ENCODE assay signal across 8 mouse cellular contexts in the genomic region with DNA sequence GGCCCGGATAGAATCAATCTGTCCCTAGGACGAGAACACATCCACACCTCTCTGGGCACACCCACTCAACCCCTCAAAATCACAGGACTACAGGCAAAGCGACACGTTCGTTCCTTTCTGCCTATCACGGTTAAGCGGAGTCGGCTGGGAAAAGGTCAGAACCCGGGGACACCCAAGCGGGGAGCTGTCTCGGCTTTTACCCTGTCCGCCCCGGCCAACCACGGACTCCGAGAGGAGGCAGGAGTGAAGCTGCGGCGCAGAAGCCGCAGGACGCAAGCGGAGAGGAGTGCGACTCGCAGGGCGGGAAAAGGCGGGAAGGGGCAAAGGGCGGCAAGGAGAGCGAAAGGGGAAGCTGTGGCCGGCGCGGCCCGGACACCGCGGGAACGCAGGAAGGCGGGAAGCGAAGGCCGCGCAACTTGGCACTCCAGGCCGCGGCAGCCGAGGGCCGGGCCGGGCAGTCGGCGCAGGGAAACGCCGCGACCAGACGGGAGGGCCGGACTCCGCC. TPM values are rescaled to one million over a fixed set of nuclear protein-coding genes. Genes with fewer than 3 reads are reported as not detected.
A peak's percentile ranks its signal among the peaks of the same experiment; 100 is the strongest.
DNase-seq lines count a peak whose midpoint lies in the region; ATAC-seq and TF ChIP-seq lines count a peak whose summit lies in the region.

No protein-coding gene starts in this region.

- H3K9me3 ChIP-seq in erythroblast, embryonic 14.5 days (ENCODE audit: control insufficient read depth, low read length), result no peaks in the 10 kb centered on the region
- no peaks in the 10 kb centered on the region for H3K9me3 ChIP-seq in intestine, postnatal 0 days (ENCODE audit: control insufficient read depth)

- WGBS in kidney, adult 2 months, result under 1% methylated on average over 50 of the region's 50 CpGs
- 0% methylated on average over 40 of the region's 50 CpGs for WGBS in intestine, postnatal 0 days

- TF ChIP-seq CTCF in kidney, adult 2 months (conservative IDR thresholded peaks at IDR 0.05; ENCODE audit: insufficient read depth, insufficient read length, low read depth, low read length), result no peak
- no peak for TF ChIP-seq CTCF in intestine, postnatal 0 days (IDR thresholded peaks at IDR 0.05; ENCODE audit: low read depth)

- H3K36me3 ChIP-seq in kidney, adult 2 months (ENCODE audit: control insufficient read depth, insufficient read depth, low read length), result peaks cover 4% of the 10 kb centered on the region; the same call in 1 of the 2 replicates
- H3K36me3 ChIP-seq in erythroblast, embryonic 14.5 days (ENCODE audit: control insufficient read depth), result peaks cover 20% of the 10 kb centered on the region
- peaks cover 6% of the 10 kb centered on the region; the same call in 1 of the 2 replicates for H3K36me3 ChIP-seq in intestine, postnatal 0 days (ENCODE audit: control insufficient read depth, insufficient read depth)

- no peaks in the 10 kb centered on the region for H3K27me3 ChIP-seq in kidney, adult 2 months (replicated peaks; ENCODE audit: control insufficient read depth, insufficient read depth, low read length)
- H3K27me3 ChIP-seq in erythroblast, embryonic 14.5 days (ENCODE audit: control insufficient read depth), result no peaks in the 10 kb centered on the region
- H3K27me3 ChIP-seq in intestine, postnatal 0 days (replicated peaks; ENCODE audit: control insufficient read depth, insufficient read depth, low read length), result no peaks in the 10 kb centered on the region

- peak overlapping the region; percentile 97 for H3K4me3 ChIP-seq in kidney, adult 2 months (ENCODE audit: insufficient read depth, low read depth, low read length)
- peak overlapping the region; percentile 78 for H3K4me3 ChIP-seq in erythroblast, embryonic 14.5 days (replicated peaks)
- peak overlapping the region; percentile 93 for H3K4me3 ChIP-seq in intestine, postnatal 0 days (ENCODE audit: low read depth, low read length)

- peak overlapping the region; percentile 96 for H3K9ac ChIP-seq in intestine, postnatal 0 days (ENCODE audit: low read depth, low read length)

- peak overlapping the region; percentile 65 for H3K27ac ChIP-seq in kidney, adult 2 months (ENCODE audit: insufficient read depth, low read depth, low read length)
- H3K27ac ChIP-seq in intestine, postnatal 0 days (ENCODE audit: low read depth, low read length), result peak overlapping the region; percentile 99

- peak; percentile 72 for DNase-seq in kidney, adult 2 months
- no peak for DNase-seq in kidney, postnatal 14 days
- DNase-seq in MEL-GATA-1-ER (ENCODE audit: extremely low read depth, low read depth), result peak; percentile 45
- no peak for DNase-seq in layer of hippocampus, adult 9-10 months (ENCODE audit: low spot score)
- no peak for DNase-seq in left cerebral cortex, adult 18-20 months (ENCODE audit: low spot score in 2 of 2)

- peak; percentile 61 for ATAC-seq in intestine, postnatal 0 days
- peak; percentile 47 for ATAC-seq in megakaryocyte progenitor cell, adult 5-6 weeks (replicated peaks; ENCODE audit: poor library complexity)

- peak overlapping the region; percentile 69 for H3K4me2 ChIP-seq in intestine, postnatal 0 days (replicated peaks; ENCODE audit: low read depth)

- peaks cover 21% of the 10 kb centered on the region for H3K4me1 ChIP-seq in kidney, adult 2 months (ENCODE audit: control insufficient read depth, insufficient read depth, low read length)
- H3K4me1 ChIP-seq in erythroblast, embryonic 14.5 days (ENCODE audit: control insufficient read depth), result peaks cover 41% of the 10 kb centered on the region
- peaks cover 9% of the 10 kb centered on the region; the same call in 1 of the 2 replicates for H3K4me1 ChIP-seq in intestine, postnatal 0 days (replicated peaks; ENCODE audit: control insufficient read depth, insufficient read depth, low read length)

- TF ChIP-seq POLR2A in kidney, adult 2 months (IDR thresholded peaks at IDR 0.05; ENCODE audit: low read depth, low read length), result no peak

RNA-seq across cellular contexts. Expression of gene Oser1, which starts 5.6 kb away (rescaled TPM):
- 11.5 and 13.9 TPM in 2 replicates for polyA plus RNA-seq in kidney, adult 2 months (2012; rRNA removed)
- 0.83 and 1.1 TPM in 2 replicates for polyA plus RNA-seq in erythroblast, embryonic 14.5 days (2012)
- polyA plus RNA-seq in intestine, postnatal 0 days (2015; fragmentation: Nextera tagmentation; extraction: Ambion mirVana), result 62.3 and 64.5 TPM in 2 replicates
- 87.4 and 102 TPM in 2 replicates for total RNA-seq in megakaryocyte progenitor cell, adult 5-6 weeks (2015)
- total RNA-seq in megakaryocyte progenitor cell, adult 5-6 weeks (2017), result 89.6 and 93.2 TPM in 2 replicates
- 10 to 100 TPM; 22.2 to 25.0 TPM for total RNA-seq in left cerebral cortex, adult 18-20 months (2021)

RNA-seq across cellular contexts. Expression of gene Gdap1l1, which starts 19.4 kb away (rescaled TPM):
- 0.31 and 0.38 TPM in 2 replicates for polyA plus RNA-seq in kidney, adult 2 months (2012; rRNA removed)
- not detected in 2 replicates for polyA plus RNA-seq in erythroblast, embryonic 14.5 days (2012)
- 2.3 and 2.4 TPM in 2 replicates for polyA plus RNA-seq in intestine, postnatal 0 days (2015; fragmentation: Nextera tagmentation; extraction: Ambion mirVana)
- total RNA-seq in megakaryocyte progenitor cell, adult 5-6 weeks (2015), result not detected in 2 replicates
- total RNA-seq in megakaryocyte progenitor cell, adult 5-6 weeks (2017), result not detected in 2 replicates
- total RNA-seq in left cerebral cortex, adult 18-20 months (2021), result 10 to 100 TPM; 71.5 to 73.3 TPM

RNA-seq across cellular contexts. Expression of gene Jph2, which starts 21.1 kb away (rescaled TPM):
- 3.1 and 3.8 TPM in 2 replicates for polyA plus RNA-seq in kidney, adult 2 months (2012; rRNA removed)
- polyA plus RNA-seq in erythroblast, embryonic 14.5 days (2012), result not detected in 2 replicates
- 9.8 and 10.0 TPM in 2 replicates for polyA plus RNA-seq in intestine, postnatal 0 days (2015; fragmentation: Nextera tagmentation; extraction: Ambion mirVana)
- total RNA-seq in megakaryocyte progenitor cell, adult 5-6 weeks (2015), result not detected in 2 replicates
- total RNA-seq in megakaryocyte progenitor cell, adult 5-6 weeks (2017), result not detected in 2 replicates
- under 1 TPM; 0.56 to 0.58 TPM for total RNA-seq in left cerebral cortex, adult 18-20 months (2021)

RNA-seq across cellular contexts. Expression of gene Fitm2, which starts 53.5 kb away (rescaled TPM):
- 19.9 and 21.9 TPM in 2 replicates for polyA plus RNA-seq in kidney, adult 2 months (2012; rRNA removed)
- 0.15 and 0.18 TPM in 2 replicates for polyA plus RNA-seq in erythroblast, embryonic 14.5 days (2012)
- 5.3 and 5.5 TPM in 2 replicates for polyA plus RNA-seq in intestine, postnatal 0 days (2015; fragmentation: Nextera tagmentation; extraction: Ambion mirVana)
- 1.5 and 3.2 TPM in 2 replicates for total RNA-seq in megakaryocyte progenitor cell, adult 5-6 weeks (2015)
- 5.8 and 6.4 TPM in 2 replicates for total RNA-seq in megakaryocyte progenitor cell, adult 5-6 weeks (2017)
- 10 to 100 TPM; 20.1 to 20.8 TPM for total RNA-seq in left cerebral cortex, adult 18-20 months (2021)

Comparison
In these comparisons a context has a peak if more than half of its experiments do, and no peak if none do; other contexts are left out.
1. DNase-seq: peak in kidney, adult 2 months (single experiment) and MEL-GATA-1-ER (single experiment); none in kidney, postnatal 14 days (single experiment), layer of hippocampus, adult 9-10 months (single experiment) and left cerebral cortex, adult 18-20 months (0 of 2).
2. Peak in every context shown above with its lines, with median percentiles within 50 percentile points of each other: H3K4me3 ChIP-seq.